Mouse (Mus musculus): Measurements from ENCODE around the gene Focad. TPM values are rescaled to one million over a fixed set of nuclear protein-coding genes. Genes with fewer than 3 reads are reported as not detected.
A peak's percentile ranks its signal among the peaks of the same experiment; 100 is the strongest.

Focad gene
- polyA plus RNA-seq, 1 experiment = 29.6 TPM

DNA sequence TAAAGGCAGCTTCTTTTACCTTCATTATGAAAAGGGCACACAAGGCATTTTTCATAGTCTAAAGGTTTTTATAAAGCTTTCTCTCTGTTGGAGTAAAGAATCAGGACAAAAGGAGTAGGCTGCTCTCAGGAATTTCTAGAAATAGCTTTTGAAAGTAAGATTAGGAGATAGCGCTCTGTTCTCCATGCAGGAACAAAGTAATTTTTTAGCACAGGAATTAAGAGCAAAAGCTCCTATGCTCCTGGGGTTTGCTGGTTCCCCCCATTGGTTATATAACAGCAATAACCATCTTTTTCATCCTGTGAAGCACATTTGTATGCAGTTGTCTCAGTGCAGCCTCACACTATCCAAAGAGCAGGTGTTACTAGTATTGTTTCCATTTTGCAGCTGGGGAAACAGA is 170.1 kb downstream of the Focad start:
- 98% methylated on average over 1 of the region's 1 CpGs for WGBS
- DNase-seq = no peak
- TF ChIP-seq CTCF (IDR thresholded peaks at IDR 0.05; ENCODE audit: borderline replicate concordance, insufficient read depth, low read depth, low read length) (no peak), POLR2A (IDR thresholded peaks at IDR 0.05; ENCODE audit: borderline replicate concordance, insufficient read depth, low read length) (no peak)

DNA sequence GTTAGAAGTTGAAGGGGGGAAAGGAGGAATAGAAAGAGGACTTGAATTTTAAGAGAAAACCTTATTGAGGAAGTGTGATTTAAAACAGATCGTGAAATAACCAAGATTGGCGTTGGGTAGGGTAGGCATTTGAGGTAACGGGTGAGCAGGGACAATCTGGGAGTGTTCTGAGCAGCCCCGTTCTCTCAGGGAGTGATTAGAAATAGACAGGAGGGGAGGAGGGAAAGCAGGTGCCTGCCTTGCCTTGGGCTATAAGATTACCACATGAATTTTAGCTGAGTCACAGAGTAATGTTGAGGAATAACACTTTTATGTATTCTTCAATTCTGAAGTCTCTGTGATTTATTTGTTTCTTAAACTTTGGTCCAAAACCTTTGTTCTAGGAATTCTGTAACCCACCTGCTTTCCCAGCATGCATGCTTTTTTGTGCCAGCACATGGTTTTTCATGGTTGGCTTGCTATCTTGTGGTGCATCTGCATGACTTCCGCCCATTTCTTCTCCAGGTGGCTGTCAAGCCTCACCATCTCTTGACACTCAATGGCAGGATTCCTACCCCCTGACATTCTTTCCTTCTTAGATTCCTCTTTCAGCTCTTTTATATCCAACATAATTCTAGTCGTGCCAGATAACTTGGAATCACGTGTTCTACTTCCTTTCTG is 176.1 kb downstream of the Focad start:
- Histone ChIP-seq H3K4me3 (replicated peaks; ENCODE audit: insufficient read depth, low read depth, low read length) (no peak overlapping the region), H3K27ac (ENCODE audit: insufficient read depth, low read length) (no peak overlapping the region), H3K27me3 (ENCODE audit: control insufficient read depth, insufficient read depth, low read length) (no peaks in the 10 kb centered on the region), H3K4me1 (ENCODE audit: control insufficient read depth, insufficient read depth, low read length) (peaks cover 2% of the 10 kb centered on the region)
- WGBS = 9% methylated on average over 7 of the region's 7 CpGs
- DNase-seq = peak; percentile 69 to 76
- TF ChIP-seq CTCF (IDR thresholded peaks at IDR 0.05; ENCODE audit: borderline replicate concordance, insufficient read depth, low read depth, low read length) (no peak), POLR2A (IDR thresholded peaks at IDR 0.05; ENCODE audit: borderline replicate concordance, insufficient read depth, low read length) (no peak)

More for the DNA sequence above, 170.1 kb downstream of the Focad start:
- Histone ChIP-seq H3K4me3 (replicated peaks; ENCODE audit: insufficient read depth, low read depth, low read length) (no peak overlapping the region), H3K27ac (ENCODE audit: insufficient read depth, low read length) (no peak overlapping the region), H3K27me3 (ENCODE audit: control insufficient read depth, insufficient read depth, low read length) (no peaks in the 10 kb centered on the region), H3K4me1 (ENCODE audit: control insufficient read depth, insufficient read depth, low read length) (no peaks in the 10 kb centered on the region)

DNA sequence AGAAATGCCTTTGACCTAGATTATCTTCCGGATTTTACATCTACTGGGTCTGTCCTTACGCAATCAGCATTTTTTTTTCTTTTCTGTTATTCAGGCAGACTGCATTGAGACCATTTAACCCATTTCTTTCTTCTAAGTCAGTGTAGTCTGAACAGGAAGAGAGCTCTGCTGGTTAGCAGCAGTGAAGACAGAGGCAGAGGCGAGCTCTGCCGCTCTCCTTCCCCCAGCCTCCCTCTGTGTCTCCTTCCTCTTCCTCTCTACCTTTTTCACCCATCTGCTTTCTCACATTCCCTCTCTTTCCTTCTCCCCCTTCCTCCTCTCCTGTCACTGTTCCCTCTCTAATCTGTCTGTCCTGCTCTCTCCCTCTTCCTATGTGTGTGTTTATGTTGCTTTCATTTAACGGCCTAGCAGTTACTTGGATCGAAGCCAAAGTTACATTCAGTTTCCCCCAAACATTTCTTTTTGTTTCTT is 181.2 kb downstream of the Focad start:
- Histone ChIP-seq H3K27me3 (ENCODE audit: control insufficient read depth, insufficient read depth, low read length) (no peaks in the 10 kb centered on the region), H3K4me1 (ENCODE audit: control insufficient read depth, insufficient read depth, low read length) (peaks cover 2% of the 10 kb centered on the region; the same call in 1 of the 2 replicates), H3K27ac (ENCODE audit: insufficient read depth, low read length) (no peak overlapping the region), H3K4me3 (replicated peaks; ENCODE audit: insufficient read depth, low read depth, low read length) (no peak overlapping the region)
- DNase-seq = no peak
- 70% methylated on average over 6 of the region's 6 CpGs for WGBS
- TF ChIP-seq CTCF (IDR thresholded peaks at IDR 0.05; ENCODE audit: borderline replicate concordance, insufficient read depth, low read depth, low read length) (no peak), POLR2A (IDR thresholded peaks at IDR 0.05; ENCODE audit: borderline replicate concordance, insufficient read depth, low read length) (no peak)

- H3K4me1 ChIP-seq (ENCODE audit: control insufficient read depth, insufficient read depth, low read length) = peaks cover 2% of the 10 kb centered on the region; the same call in 1 of the 2 replicates
- no peak overlapping the region for H3K4me3 ChIP-seq (replicated peaks; ENCODE audit: insufficient read depth, low read depth, low read length)
- DNase-seq = no peak
- WGBS = 90% methylated on average over 4 of the region's 4 CpGs
- no peaks in the 10 kb centered on the region for H3K27me3 ChIP-seq (ENCODE audit: control insufficient read depth, insufficient read depth, low read length)
- TF ChIP-seq POLR2A (IDR thresholded peaks at IDR 0.05; ENCODE audit: borderline replicate concordance, insufficient read depth, low read length) (no peak), CTCF (IDR thresholded peaks at IDR 0.05; ENCODE audit: borderline replicate concordance, insufficient read depth, low read depth, low read length) (no peak)
- no peak overlapping the region for H3K27ac ChIP-seq (ENCODE audit: insufficient read depth, low read length)
These were observed 181.8 kb downstream of the Focad start for GRCm38 (mm10) chr4:88276058-88276734.

- H3K4me3 ChIP-seq (replicated peaks; ENCODE audit: insufficient read depth, low read depth, low read length) = no peak overlapping the region
- no peaks in the 10 kb centered on the region for H3K27me3 ChIP-seq (ENCODE audit: control insufficient read depth, insufficient read depth, low read length)
These were observed 184.1 kb downstream of the Focad start for GRCm38 (mm10) chr4:88278524-88278923.

DNA sequence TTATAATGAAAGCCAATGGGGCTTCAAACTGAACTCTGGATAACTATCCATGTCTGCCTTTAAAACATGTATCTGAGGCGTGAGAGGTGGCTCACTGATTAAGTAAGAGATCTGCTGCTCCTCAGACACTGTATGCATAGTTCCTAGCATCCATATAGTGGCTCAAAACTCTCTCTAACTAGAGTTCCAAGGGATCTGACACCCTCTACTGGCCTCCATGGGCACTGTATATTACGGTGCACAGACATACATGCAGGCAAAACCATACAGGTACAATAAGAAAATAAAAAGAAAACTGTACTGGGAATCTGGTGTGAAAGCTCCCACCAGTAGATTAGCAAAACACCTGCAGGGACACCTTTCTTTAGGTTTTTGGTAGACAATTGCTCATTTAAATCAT is 186.1 kb downstream of the Focad start:
- no peak overlapping the region for H3K27ac ChIP-seq (ENCODE audit: insufficient read depth, low read length)
- TF ChIP-seq POLR2A (IDR thresholded peaks at IDR 0.05; ENCODE audit: borderline replicate concordance, insufficient read depth, low read length) (no peak), CTCF (IDR thresholded peaks at IDR 0.05; ENCODE audit: borderline replicate concordance, insufficient read depth, low read depth, low read length) (no peak)
- H3K27me3 ChIP-seq (ENCODE audit: control insufficient read depth, insufficient read depth, low read length) = no peaks in the 10 kb centered on the region
- no peak for DNase-seq
- H3K4me3 ChIP-seq (replicated peaks; ENCODE audit: insufficient read depth, low read depth, low read length) = no peak overlapping the region
- peaks cover 2% of the 10 kb centered on the region; the same call in 1 of the 2 replicates for H3K4me1 ChIP-seq (ENCODE audit: control insufficient read depth, insufficient read depth, low read length)
- WGBS = 99% methylated on average over 2 of the region's 2 CpGs

More at GRCm38 (mm10) chr4:88278524-88278923, 184.1 kb downstream of the Focad start:
- WGBS = 98% methylated on average over 2 of the region's 2 CpGs
- Histone ChIP-seq H3K27ac (ENCODE audit: insufficient read depth, low read length) (no peak overlapping the region), H3K4me1 (ENCODE audit: control insufficient read depth, insufficient read depth, low read length) (peaks cover 2% of the 10 kb centered on the region; the same call in 1 of the 2 replicates)
- TF ChIP-seq CTCF (IDR thresholded peaks at IDR 0.05; ENCODE audit: borderline replicate concordance, insufficient read depth, low read depth, low read length) (no peak), POLR2A (IDR thresholded peaks at IDR 0.05; ENCODE audit: borderline replicate concordance, insufficient read depth, low read length) (no peak)
- no peak for DNase-seq

DNA sequence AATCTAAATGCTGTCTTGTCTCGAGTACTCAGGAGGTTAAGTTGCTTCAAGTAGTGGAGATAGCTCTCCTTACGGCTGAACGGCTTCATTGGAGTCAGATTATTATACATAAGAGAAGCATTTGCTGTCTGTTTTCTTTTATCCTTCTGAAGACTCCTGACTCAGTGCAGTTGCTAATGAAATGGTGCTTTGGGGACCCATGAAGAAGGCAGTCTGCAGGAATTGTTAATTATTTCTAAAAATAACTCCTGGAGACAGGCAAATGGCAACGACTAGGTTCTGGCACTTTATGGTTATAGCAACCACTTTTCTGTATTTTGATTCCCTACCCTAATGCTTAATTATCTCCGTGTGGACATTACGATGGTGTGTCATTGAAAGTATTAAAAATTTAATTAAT is 201.1 kb downstream of the Focad start:
- Histone ChIP-seq H3K4me1 (ENCODE audit: control insufficient read depth, insufficient read depth, low read length) (no peaks in the 10 kb centered on the region), H3K27ac (ENCODE audit: insufficient read depth, low read length) (no peak overlapping the region), H3K4me3 (replicated peaks; ENCODE audit: insufficient read depth, low read depth, low read length) (no peak overlapping the region), H3K27me3 (ENCODE audit: control insufficient read depth, insufficient read depth, low read length) (no peaks in the 10 kb centered on the region)
- WGBS = 77% methylated on average over 6 of the region's 6 CpGs
- TF ChIP-seq CTCF (IDR thresholded peaks at IDR 0.05; ENCODE audit: borderline replicate concordance, insufficient read depth, low read depth, low read length) (no peak), POLR2A (IDR thresholded peaks at IDR 0.05; ENCODE audit: borderline replicate concordance, insufficient read depth, low read length) (no peak)
- DNase-seq = no peak

DNA sequence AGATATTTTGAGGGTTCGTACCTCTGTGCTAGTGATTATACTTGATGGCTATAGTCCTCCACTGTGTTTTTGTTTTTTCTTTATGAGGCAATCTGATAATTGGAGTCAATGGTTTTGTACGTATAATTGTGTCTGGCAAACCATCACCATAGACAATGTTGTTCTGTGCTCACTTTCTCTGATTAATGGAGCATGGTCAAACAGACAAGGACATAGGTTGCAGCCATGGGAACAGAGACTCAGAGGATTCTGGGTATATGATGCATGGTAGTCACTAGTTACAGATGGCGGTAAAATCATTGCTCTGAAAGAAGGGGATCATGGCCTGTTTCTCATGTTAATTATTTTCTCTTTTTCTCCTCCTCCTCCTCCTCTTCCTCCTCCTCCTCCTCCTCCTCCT is 205.1 kb downstream of the Focad start:
- Histone ChIP-seq H3K27me3 (ENCODE audit: control insufficient read depth, insufficient read depth, low read length) (no peaks in the 10 kb centered on the region), H3K27ac (ENCODE audit: insufficient read depth, low read length) (no peak overlapping the region), H3K4me1 (ENCODE audit: control insufficient read depth, insufficient read depth, low read length) (no peaks in the 10 kb centered on the region), H3K4me3 (replicated peaks; ENCODE audit: insufficient read depth, low read depth, low read length) (no peak overlapping the region)
- DNase-seq = no peak
- whole genome bisulfite sequencing = 91% methylated on average over 3 of the region's 3 CpGs
- TF ChIP-seq POLR2A (IDR thresholded peaks at IDR 0.05; ENCODE audit: borderline replicate concordance, insufficient read depth, low read length) = no peak
- TF ChIP-seq CTCF (IDR thresholded peaks at IDR 0.05; ENCODE audit: borderline replicate concordance, insufficient read depth, low read depth, low read length) = no peak

Data from cerebellum, adult 2 months (tissue).